Mouse (Mus musculus) lung, postnatal 25 days (tissue): ENCODE measurements around the gene Ap2a1.

Source experiments
- DNase-seq: peaks from one replicate; pipeline ENCODE4 v3.0.0; 2022; ENCODE audit warnings: low spot score

Ap2a1 gene

GRCm38 (mm10) chr7:44864595-44865542 is 64.4 kb downstream of the Ap2a1 start:
- DNase-seq = no peak

GRCm38 (mm10) chr7:44863982-44864494 is 65.3 kb downstream of the Ap2a1 start:
- no peak for DNase-seq

GRCm38 (mm10) chr7:44863210-44863609 is 66.1 kb downstream of the Ap2a1 start:
- DNase-seq = no peak

- no peak for DNase-seq
Measured at GRCm38 (mm10) chr7:44862434-44862833, 66.9 kb downstream of the Ap2a1 start.

- no peak for DNase-seq
Measured at GRCm38 (mm10) chr7:44861429-44861816, 67.9 kb downstream of the Ap2a1 start.

- DNase-seq = peak; percentile 60
Measured at GRCm38 (mm10) chr7:44860576-44861428, 68.5 kb downstream of the Ap2a1 start.

GRCm38 (mm10) chr7:44859896-44860295 is 69.4 kb downstream of the Ap2a1 start:
- no peak for DNase-seq

- no peak for DNase-seq
Measured at GRCm38 (mm10) chr7:44857905-44858304, 71.4 kb downstream of the Ap2a1 start.

- DNase-seq = peak; percentile 84
Measured at GRCm38 (mm10) chr7:44857042-44857552, 72.2 kb downstream of the Ap2a1 start, which contains the start of gene Pnkp. TSS of gene Pnkp (plus strand) at chr7:44857139.

GRCm38 (mm10) chr7:44856265-44856916 is 72.9 kb downstream of the Ap2a1 start:
- DNase-seq = no peak

- no peak for DNase-seq
Measured at GRCm38 (mm10) chr7:44855036-44855435, 74.3 kb downstream of the Ap2a1 start.

- peak; percentile 90 for DNase-seq
Measured at GRCm38 (mm10) chr7:44854356-44855031, 74.8 kb downstream of the Ap2a1 start.

GRCm38 (mm10) chr7:44853596-44854355 is 75.5 kb downstream of the Ap2a1 start:
- DNase-seq = no peak

- DNase-seq = no peak
Measured at GRCm38 (mm10) chr7:44853065-44853464, 76.2 kb downstream of the Ap2a1 start.

- DNase-seq = no peak
Measured at GRCm38 (mm10) chr7:44852259-44853027, 76.9 kb downstream of the Ap2a1 start.

GRCm38 (mm10) chr7:44851625-44852234 is 77.6 kb downstream of the Ap2a1 start:
- DNase-seq = no peak

- no peak for DNase-seq
Measured at GRCm38 (mm10) chr7:44850789-44851624, 78.3 kb downstream of the Ap2a1 start.
